Mouse (Mus musculus): ENCODE results near the gene Gata5. TPM values are rescaled to one million over a fixed set of nuclear protein-coding genes. Genes with fewer than 3 reads are reported as not detected.

Gata5 gene
- polyA plus RNA-seq, 1 experiment from 2014 or later = not detected

- no peaks in the 10 kb centered on the region for H3K36me3 ChIP-seq (ENCODE audit: control insufficient read depth, insufficient read depth, low read length)
- H3K27ac ChIP-seq (ENCODE audit: low read depth, low read length) = no peak overlapping the region
- no peak overlapping the region for H3K4me3 ChIP-seq (ENCODE audit: low read length)
- H3K4me2 ChIP-seq (ENCODE audit: low read length) = no peak overlapping the region
- H3K27me3 ChIP-seq (replicated peaks; ENCODE audit: control insufficient read depth, insufficient read depth, low read length) = no peaks in the 10 kb centered on the region
- 88% methylated on average over 12 of the region's 12 CpGs for WGBS
- no peak overlapping the region for H3K9ac ChIP-seq (ENCODE audit: low read depth, low read length)
- H3K9me3 ChIP-seq (ENCODE audit: control insufficient read depth, low read length) = no peaks in the 10 kb centered on the region; the same call in 1 of the 2 replicates
- no peak for ATAC-seq
- H3K4me1 ChIP-seq (ENCODE audit: control insufficient read depth, insufficient read depth, low read depth, low read length) = no peaks in the 10 kb centered on the region
These were observed 31.0 kb downstream of the Gata5 start for GRCm38 (mm10) chr2:180303468-180303867.

- Histone ChIP-seq H3K4me1 (ENCODE audit: control insufficient read depth, insufficient read depth, low read depth, low read length) (no peaks in the 10 kb centered on the region), H3K27me3 (replicated peaks; ENCODE audit: control insufficient read depth, insufficient read depth, low read length) (no peaks in the 10 kb centered on the region), H3K4me2 (ENCODE audit: low read length) (no peak overlapping the region), H3K9me3 (ENCODE audit: control insufficient read depth, low read length) (no peaks in the 10 kb centered on the region; the same call in 1 of the 2 replicates), H3K36me3 (ENCODE audit: control insufficient read depth, insufficient read depth, low read length) (no peaks in the 10 kb centered on the region), H3K27ac (ENCODE audit: low read depth, low read length) (no peak overlapping the region), H3K9ac (ENCODE audit: low read depth, low read length) (no peak overlapping the region), H3K4me3 (ENCODE audit: low read length) (no peak overlapping the region)
- no peak for ATAC-seq
- WGBS = 81% methylated on average over 4 of the region's 4 CpGs
These were observed 32.3 kb downstream of the Gata5 start for GRCm38 (mm10) chr2:180302201-180302600.

DNA sequence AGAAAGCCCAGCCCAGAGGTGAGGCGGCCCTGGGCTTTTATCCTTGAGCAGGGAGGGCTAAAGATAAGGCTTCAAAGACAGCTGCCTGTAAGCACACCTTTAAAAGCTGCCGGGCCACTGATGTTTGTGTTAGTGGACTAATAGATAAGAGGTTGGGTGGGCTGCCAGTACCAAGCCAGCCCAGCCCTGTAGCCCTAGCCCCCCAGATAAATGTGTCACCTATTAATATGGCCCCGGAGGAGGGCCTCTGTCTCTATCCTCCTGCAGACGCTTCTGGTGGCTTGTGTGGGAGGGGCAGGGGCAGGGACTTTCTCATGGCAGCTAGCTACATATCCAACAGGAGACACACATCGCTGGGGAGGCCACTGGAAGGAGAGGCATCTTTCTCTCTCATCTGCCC, 33.7 kb downstream of the Gata5 start:
- H3K4me2 ChIP-seq (ENCODE audit: low read length) = no peak overlapping the region
- 73% methylated on average over 5 of the region's 5 CpGs for whole genome bisulfite sequencing
- no peaks in the 10 kb centered on the region; the same call in 1 of the 2 replicates for H3K9me3 ChIP-seq (ENCODE audit: control insufficient read depth, low read length)
- no peaks in the 10 kb centered on the region for H3K27me3 ChIP-seq (replicated peaks; ENCODE audit: control insufficient read depth, insufficient read depth, low read length)
- ATAC-seq = no peak
- H3K27ac ChIP-seq (ENCODE audit: low read depth, low read length) = no peak overlapping the region
- no peaks in the 10 kb centered on the region for H3K4me1 ChIP-seq (ENCODE audit: control insufficient read depth, insufficient read depth, low read depth, low read length)
- H3K4me3 ChIP-seq (ENCODE audit: low read length) = no peak overlapping the region
- no peak overlapping the region for H3K9ac ChIP-seq (ENCODE audit: low read depth, low read length)
- no peaks in the 10 kb centered on the region for H3K36me3 ChIP-seq (ENCODE audit: control insufficient read depth, insufficient read depth, low read length)

GRCm38 (mm10) chr2:180300252-180300651, 34.2 kb downstream of the Gata5 start:
- H3K36me3 ChIP-seq (ENCODE audit: control insufficient read depth, insufficient read depth, low read length) = no peaks in the 10 kb centered on the region
- 78% methylated on average over 2 of the region's 2 CpGs for WGBS
- H3K9me3 ChIP-seq (ENCODE audit: control insufficient read depth, low read length) = no peaks in the 10 kb centered on the region; the same call in 1 of the 2 replicates
- H3K27ac ChIP-seq (ENCODE audit: low read depth, low read length) = no peak overlapping the region
- H3K4me1 ChIP-seq (ENCODE audit: control insufficient read depth, insufficient read depth, low read depth, low read length) = no peaks in the 10 kb centered on the region
- H3K4me3 ChIP-seq (ENCODE audit: low read length) = no peak overlapping the region
- H3K27me3 ChIP-seq (replicated peaks; ENCODE audit: control insufficient read depth, insufficient read depth, low read length) = no peaks in the 10 kb centered on the region
- ATAC-seq = no peak
- no peak overlapping the region for H3K9ac ChIP-seq (ENCODE audit: low read depth, low read length)
- no peak overlapping the region for H3K4me2 ChIP-seq (ENCODE audit: low read length)

- H3K4me2 ChIP-seq (ENCODE audit: low read length) = no peak overlapping the region
- ATAC-seq = no peak
- H3K9me3 ChIP-seq (ENCODE audit: control insufficient read depth, low read length) = no peaks in the 10 kb centered on the region
These were observed 41.6 kb downstream of the Gata5 start for GRCm38 (mm10) chr2:180292906-180293305.

DNA sequence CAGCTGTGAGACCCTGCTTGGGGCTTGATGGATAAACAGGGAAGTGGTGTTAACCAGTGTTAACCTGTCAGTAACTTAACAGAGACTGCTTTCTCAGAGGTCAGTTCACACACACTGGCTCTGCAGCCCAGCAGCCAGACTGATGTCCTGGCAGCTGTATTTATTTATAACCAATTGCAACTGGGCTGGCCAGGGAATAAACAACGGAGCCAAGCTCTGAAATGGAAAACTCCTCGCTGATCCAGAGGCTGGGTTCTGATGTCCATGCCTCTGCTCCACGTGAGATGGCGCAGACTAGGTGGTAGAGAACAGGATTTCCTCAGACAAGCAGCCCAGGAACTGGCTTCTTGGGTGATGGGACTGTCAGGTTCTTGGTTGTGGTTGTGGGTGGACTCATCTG, 42.5 kb downstream of the Gata5 start:
- no peak overlapping the region for H3K9ac ChIP-seq (ENCODE audit: low read depth, low read length)
- ATAC-seq = no peak
- no peaks in the 10 kb centered on the region for H3K36me3 ChIP-seq (ENCODE audit: control insufficient read depth, insufficient read depth, low read length)
- H3K4me3 ChIP-seq (ENCODE audit: low read length) = no peak overlapping the region
- H3K9me3 ChIP-seq (ENCODE audit: control insufficient read depth, low read length) = no peaks in the 10 kb centered on the region
- no peaks in the 10 kb centered on the region for H3K4me1 ChIP-seq (ENCODE audit: control insufficient read depth, insufficient read depth, low read depth, low read length)
- no peak overlapping the region for H3K4me2 ChIP-seq (ENCODE audit: low read length)
- no peak overlapping the region for H3K27ac ChIP-seq (ENCODE audit: low read depth, low read length)
- H3K27me3 ChIP-seq (replicated peaks; ENCODE audit: control insufficient read depth, insufficient read depth, low read length) = no peaks in the 10 kb centered on the region
- WGBS = 82% methylated on average over 4 of the region's 4 CpGs

More at GRCm38 (mm10) chr2:180292906-180293305, 41.6 kb downstream of the Gata5 start:
- H3K4me3 ChIP-seq (ENCODE audit: low read length) = no peak overlapping the region
- WGBS = 74% methylated on average over 8 of the region's 8 CpGs
- no peaks in the 10 kb centered on the region for H3K4me1 ChIP-seq (ENCODE audit: control insufficient read depth, insufficient read depth, low read depth, low read length)
- H3K27me3 ChIP-seq (replicated peaks; ENCODE audit: control insufficient read depth, insufficient read depth, low read length) = no peaks in the 10 kb centered on the region
- H3K36me3 ChIP-seq (ENCODE audit: control insufficient read depth, insufficient read depth, low read length) = no peaks in the 10 kb centered on the region
- H3K27ac ChIP-seq (ENCODE audit: low read depth, low read length) = no peak overlapping the region
- no peak overlapping the region for H3K9ac ChIP-seq (ENCODE audit: low read depth, low read length)

GRCm38 (mm10) chr2:180291566-180291965, 42.9 kb downstream of the Gata5 start:
- Histone ChIP-seq H3K9ac (ENCODE audit: low read depth, low read length) (no peak overlapping the region), H3K27me3 (replicated peaks; ENCODE audit: control insufficient read depth, insufficient read depth, low read length) (no peaks in the 10 kb centered on the region), H3K27ac (ENCODE audit: low read depth, low read length) (no peak overlapping the region), H3K9me3 (ENCODE audit: control insufficient read depth, low read length) (no peaks in the 10 kb centered on the region), H3K4me2 (ENCODE audit: low read length) (no peak overlapping the region), H3K36me3 (ENCODE audit: control insufficient read depth, insufficient read depth, low read length) (no peaks in the 10 kb centered on the region), H3K4me1 (ENCODE audit: control insufficient read depth, insufficient read depth, low read depth, low read length) (no peaks in the 10 kb centered on the region), H3K4me3 (ENCODE audit: low read length) (no peak overlapping the region)
- WGBS = 84% methylated on average over 5 of the region's 5 CpGs
- ATAC-seq = no peak

DNA sequence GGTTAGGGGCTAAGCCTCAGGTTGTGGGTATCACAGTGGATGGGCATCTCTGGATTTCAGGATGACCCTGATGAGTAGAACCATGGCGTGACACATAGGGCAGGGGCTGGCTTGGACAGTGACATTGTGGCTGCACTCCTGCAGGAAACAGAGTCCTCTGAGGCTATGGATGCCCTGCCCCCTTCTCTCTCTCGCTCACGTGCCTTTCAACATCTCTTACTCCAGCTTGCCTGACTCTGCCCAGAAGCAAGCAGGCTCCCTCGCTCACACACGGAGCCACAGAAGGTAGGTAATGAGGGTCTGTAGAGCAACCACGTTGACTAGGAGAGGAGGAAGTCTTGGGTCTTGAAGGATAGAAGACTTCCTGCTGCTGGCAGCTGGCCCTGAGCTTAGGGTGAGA, 44.0 kb downstream of the Gata5 start:
- no peaks in the 10 kb centered on the region for H3K4me1 ChIP-seq (ENCODE audit: control insufficient read depth, insufficient read depth, low read depth, low read length)
- H3K4me3 ChIP-seq (ENCODE audit: low read length) = no peak overlapping the region
- H3K36me3 ChIP-seq (ENCODE audit: control insufficient read depth, insufficient read depth, low read length) = no peaks in the 10 kb centered on the region
- no peak overlapping the region for H3K27ac ChIP-seq (ENCODE audit: low read depth, low read length)
- no peaks in the 10 kb centered on the region for H3K9me3 ChIP-seq (ENCODE audit: control insufficient read depth, low read length)
- ATAC-seq = no peak
- H3K9ac ChIP-seq (ENCODE audit: low read depth, low read length) = no peak overlapping the region
- WGBS = 76% methylated on average over 6 of the region's 6 CpGs
- no peak overlapping the region for H3K4me2 ChIP-seq (ENCODE audit: low read length)
- H3K27me3 ChIP-seq (replicated peaks; ENCODE audit: control insufficient read depth, insufficient read depth, low read length) = no peaks in the 10 kb centered on the region

DNA sequence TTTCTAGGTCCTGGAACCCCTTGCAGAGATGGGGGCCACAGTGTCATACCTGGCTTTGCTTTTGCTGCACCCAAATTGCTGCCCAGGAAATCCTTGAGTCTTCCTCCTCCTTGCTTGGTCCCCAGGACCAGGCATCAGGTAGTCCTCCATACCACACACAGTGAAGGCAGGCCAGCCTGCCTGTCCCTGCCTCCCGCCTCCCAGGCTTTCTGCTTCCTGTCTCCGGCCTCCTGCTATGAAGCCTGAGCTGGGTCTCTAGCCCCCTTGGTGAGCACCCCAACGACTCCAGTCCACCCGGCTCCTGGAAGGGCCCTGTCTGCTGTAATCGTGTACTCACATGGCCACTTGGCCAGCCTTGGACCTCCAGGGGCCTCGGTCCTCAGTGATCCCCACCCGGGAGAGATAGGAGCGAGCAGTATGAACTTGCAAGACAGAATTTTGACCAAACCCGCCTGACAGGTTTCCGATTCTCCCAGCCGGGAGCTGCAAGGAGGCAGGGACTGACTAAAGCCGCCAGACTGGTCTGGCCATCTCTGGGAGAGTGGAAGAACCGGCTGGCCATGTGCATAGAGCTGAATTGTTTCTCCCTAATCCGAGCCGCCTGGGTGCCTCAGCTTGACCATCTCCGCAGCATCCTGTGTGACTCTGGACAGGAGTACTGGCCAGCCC, 44.9 kb downstream of the Gata5 start, which contains the start of gene Rbbp8nl:
Rbbp8nl (minus strand) TSS at position 440 of the 669 bp plus-strand sequence.
- no peaks in the 10 kb centered on the region for H3K4me1 ChIP-seq (ENCODE audit: control insufficient read depth, insufficient read depth, low read depth, low read length)
- no peaks in the 10 kb centered on the region for H3K36me3 ChIP-seq (ENCODE audit: control insufficient read depth, insufficient read depth, low read length)
- H3K4me2 ChIP-seq (ENCODE audit: low read length) = no peak within 1 kb of the TSS
- ATAC-seq = no peak
- no peaks in the 10 kb centered on the region for H3K27me3 ChIP-seq (replicated peaks; ENCODE audit: control insufficient read depth, insufficient read depth, low read length)
- no peaks in the 10 kb centered on the region for H3K9me3 ChIP-seq (ENCODE audit: control insufficient read depth, low read length)
- H3K27ac ChIP-seq (ENCODE audit: low read depth, low read length) = no peak within 1 kb of the TSS
- no peak within 1 kb of the TSS for H3K4me3 ChIP-seq (ENCODE audit: low read length)
- 51% methylated on average over 16 of the region's 16 CpGs for WGBS
- no peak within 1 kb of the TSS for H3K9ac ChIP-seq (ENCODE audit: low read depth, low read length)

All from hindbrain, embryonic 16.5 days (tissue).